Mouse (Mus musculus) embryo, embryonic 11 days (tissue): Measurements from ENCODE around the gene Prg3.
A peak's percentile ranks its signal among the peaks of the same experiment; 100 is the strongest.

ENCODE experiments used
- DNase-seq: peaks from one replicate; pipeline ENCODE4 v3.0.0-alpha.2; 2015

Prg3 gene

DNA sequence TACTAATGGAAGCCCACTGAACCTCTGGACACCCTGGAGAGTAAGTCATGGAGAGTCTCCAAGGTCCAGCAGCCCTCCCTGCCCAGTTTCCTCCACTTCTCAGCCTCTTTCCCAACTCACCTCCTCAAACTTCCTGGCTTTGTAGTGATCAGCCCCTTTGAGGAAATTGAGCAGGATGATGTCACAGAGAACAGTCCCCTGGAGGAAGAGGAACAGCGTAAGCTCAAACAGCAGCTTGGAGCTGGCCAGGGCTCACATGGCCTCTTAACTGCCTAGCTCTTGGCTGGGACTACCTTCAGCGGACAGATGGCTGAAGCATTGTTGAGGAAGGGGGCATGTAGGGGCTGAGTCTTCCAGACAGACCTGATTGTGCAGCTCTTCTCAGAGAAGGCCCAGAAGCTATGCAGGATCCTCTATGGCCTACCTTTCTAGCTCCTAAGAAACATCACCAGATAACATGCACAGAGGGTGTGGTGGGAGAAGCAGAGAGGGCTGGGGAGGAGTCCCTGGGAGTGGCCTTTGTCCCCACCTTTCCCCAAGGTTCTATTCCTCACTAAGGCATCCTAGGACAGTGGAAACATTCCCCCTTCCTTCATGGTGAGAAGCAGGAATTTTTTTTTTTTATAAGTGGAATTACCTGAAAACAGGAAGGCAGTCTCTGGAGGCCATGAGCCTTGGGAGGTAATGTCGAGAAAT, 11.6 kb downstream of the Prg3 start:
- DNase-seq, result no peak

DNA sequence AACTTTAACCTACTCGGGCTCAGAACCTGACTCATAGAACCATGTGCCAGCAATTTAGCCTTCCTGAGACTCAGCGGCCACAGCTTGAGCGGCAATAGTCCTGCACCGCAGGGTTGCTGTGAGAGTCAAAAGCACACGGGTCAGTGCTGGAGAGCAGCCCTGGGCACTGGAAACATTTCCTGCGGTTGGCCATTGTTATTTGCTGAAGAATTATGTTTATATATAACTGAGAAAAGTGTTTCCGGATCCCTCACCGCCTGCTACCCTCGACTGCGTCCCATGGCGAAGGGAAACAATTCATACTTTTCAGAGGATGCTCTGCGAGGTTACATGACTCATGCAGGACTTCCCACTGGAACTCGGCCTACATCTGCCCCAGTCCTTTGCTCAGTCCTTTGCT, 13.5 kb downstream of the Prg3 start:
- DNase-seq, result no peak

DNA sequence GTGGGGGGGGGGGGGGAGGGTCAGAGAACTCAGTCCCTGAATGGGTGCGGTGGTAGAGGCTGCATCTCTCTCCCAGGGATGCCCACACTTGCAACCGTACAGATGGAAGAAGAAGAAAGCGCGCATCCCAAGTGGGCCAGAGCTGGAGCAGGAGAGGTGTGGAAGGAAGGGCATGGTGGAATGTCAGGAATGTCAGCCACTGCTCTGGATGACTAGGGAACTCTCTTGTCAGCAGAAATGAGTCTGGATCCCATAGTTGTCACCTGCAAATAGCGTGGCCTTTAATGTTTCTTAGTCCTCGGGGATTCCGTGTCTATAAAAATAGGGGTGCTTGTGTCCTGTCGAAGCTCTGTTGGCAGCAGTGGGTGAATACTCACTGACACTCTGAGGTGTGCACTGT, 14.6 kb downstream of the Prg3 start:
- DNase-seq, result no peak

GRCm38 (mm10) chr2:85004341-85004740, 16.3 kb downstream of the Prg3 start:
- no peak for DNase-seq

- no peak for DNase-seq
These were observed 18.6 kb downstream of the Prg3 start for GRCm38 (mm10) chr2:85006600-85006999.

- peak; percentile 44 for DNase-seq
These were observed 19.7 kb downstream of the Prg3 start for GRCm38 (mm10) chr2:85007729-85008128.

DNA sequence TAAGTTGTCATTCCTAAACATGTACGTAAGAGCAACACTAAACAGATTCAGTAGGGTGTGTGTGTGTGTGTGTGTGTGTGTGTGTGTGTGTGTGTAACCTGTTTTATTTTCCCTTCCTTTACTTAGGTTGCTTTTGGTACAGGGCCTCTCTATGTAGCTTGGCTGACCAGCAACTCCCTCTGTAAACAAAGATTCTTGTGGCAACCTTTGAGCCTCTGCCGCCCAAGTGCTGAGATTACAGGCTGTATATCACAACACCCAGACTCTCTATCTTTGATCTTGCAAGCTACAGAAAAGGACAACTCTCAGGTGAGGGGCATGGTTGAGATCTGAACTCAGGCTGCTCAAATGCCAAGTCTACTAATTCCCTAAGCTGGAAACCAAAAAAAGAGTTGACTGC, 21.2 kb downstream of the Prg3 start:
- no peak for DNase-seq

DNA sequence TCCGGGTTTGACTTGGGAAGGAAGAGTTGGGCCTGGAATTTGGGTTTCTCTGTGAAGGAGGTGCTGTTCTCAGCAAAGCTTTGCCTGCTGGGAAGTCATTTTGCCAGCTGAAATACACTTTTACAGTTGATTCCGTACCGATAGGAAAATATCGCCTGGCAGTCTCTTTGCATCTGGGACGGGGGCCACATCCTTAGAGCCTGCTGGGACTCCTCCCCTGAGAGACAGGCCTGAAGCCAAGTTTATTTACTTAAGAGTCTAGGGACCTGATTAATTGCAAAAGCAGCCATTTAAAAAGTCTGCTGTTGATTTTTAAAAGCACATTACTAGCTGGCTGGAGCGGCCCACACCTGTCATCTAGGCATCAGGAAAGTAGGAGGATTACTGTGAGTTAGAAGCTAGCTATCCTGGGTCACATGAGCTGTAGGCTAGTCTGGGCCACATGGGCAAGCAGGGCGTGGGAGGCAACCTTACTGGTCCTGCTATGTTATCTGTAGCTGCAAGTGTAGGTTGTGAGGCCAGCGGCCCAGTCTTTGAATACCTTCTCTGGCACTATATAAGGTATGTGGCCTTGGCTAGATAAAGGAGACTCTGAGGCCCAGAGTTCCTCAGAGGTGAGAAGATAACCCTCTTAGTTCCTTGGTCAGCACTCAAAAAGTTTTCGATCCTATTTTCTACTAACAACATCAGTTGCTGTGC, 24.0 kb downstream of the Prg3 start:
- peak; percentile 34 for DNase-seq

DNA sequence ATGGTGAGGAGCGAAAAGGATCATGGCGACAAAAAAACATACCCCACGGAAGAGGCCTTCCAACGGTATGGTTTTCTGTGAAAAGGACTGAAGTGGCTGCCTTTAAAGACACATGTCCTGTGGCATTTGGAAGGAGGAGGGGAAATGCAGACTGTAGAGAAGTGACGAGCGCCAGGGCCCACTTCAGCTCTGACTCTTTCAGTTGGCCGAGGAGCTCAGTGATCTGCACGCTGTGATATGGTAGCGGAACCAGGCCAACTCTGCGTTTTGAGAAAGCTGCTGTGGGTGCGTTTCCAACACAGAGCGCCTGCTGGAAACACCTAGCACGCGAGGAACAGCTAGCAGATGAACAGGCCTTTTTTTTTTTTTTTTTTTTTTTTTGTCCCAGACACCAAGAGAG, 24.7 kb downstream of the Prg3 start:
- DNase-seq, result no peak

- no peak for DNase-seq
These were observed 26.0 kb downstream of the Prg3 start for GRCm38 (mm10) chr2:85013826-85014587.

- DNase-seq, result no peak
These were observed 26.6 kb downstream of the Prg3 start for GRCm38 (mm10) chr2:85014588-85014982.

GRCm38 (mm10) chr2:85022043-85022442, 34.0 kb downstream of the Prg3 start:
- peak; percentile 59 for DNase-seq

GRCm38 (mm10) chr2:85026178-85026577, 38.2 kb downstream of the Prg3 start:
- DNase-seq, result no peak

- no peak for DNase-seq
These were observed 39.3 kb downstream of the Prg3 start for GRCm38 (mm10) chr2:85027281-85027680.

GRCm38 (mm10) chr2:85029897-85030296, 41.9 kb downstream of the Prg3 start:
- no peak for DNase-seq

- no peak for DNase-seq
These were observed 43.0 kb downstream of the Prg3 start for GRCm38 (mm10) chr2:85030989-85031388.

DNA sequence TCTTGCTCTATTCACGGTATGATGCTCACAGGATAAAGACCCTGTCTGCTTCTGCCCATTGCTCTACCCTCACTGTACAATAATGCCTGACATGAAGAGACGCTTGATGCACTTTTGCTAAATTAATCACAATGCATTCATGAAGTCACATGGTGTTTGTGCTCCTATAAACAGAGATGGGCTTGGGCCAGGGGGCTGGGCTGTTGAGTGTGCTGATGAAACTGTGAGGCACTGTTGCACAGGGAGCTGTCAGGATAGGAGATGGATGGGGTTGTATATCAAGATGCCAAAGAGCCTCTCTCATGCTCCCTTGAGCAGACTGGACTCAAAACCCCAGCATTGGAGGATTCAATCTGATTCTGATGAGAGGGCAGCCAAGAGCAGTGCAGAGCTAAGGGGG, 45.1 kb downstream of the Prg3 start:
- DNase-seq, result no peak

GRCm38 (mm10) chr2:85034169-85034568, 46.2 kb downstream of the Prg3 start:
- DNase-seq, result no peak

DNA sequence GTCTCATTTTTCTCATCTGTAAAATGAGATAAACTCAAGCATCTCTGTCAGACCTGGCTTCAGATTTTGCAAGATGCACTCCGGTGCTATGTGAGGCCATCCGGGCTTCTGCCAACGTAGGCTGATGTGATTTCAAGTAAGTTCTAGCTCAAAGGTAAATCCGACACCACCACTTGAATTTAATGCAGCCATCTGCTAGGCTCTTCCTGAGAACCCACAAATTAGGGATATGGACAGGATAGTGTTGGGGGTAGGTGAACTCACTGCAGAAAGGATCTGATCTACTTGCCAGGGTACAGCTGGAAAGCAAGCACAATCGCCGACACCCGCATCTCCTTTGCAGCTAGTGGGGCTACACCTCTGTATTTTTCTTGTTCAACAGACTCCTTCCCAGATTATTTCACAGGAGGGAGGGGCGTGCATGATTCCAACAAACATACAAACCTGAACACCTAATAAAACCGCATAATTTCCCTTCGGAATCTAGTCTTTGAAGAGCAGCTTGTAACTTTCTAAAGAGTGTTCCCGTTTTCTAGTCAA, 48.6 kb downstream of the Prg3 start:
- peak; percentile 26 for DNase-seq

GRCm38 (mm10) chr2:85037047-85038026, 49.3 kb downstream of the Prg3 start, which contains the start of the genes Ssrp1 and P2rx3:
Ssrp1 (plus strand) TSS chr2:85037234.
P2rx3 (minus strand) TSS chr2:85037462.
- DNase-seq, result peak; percentile 96

DNA sequence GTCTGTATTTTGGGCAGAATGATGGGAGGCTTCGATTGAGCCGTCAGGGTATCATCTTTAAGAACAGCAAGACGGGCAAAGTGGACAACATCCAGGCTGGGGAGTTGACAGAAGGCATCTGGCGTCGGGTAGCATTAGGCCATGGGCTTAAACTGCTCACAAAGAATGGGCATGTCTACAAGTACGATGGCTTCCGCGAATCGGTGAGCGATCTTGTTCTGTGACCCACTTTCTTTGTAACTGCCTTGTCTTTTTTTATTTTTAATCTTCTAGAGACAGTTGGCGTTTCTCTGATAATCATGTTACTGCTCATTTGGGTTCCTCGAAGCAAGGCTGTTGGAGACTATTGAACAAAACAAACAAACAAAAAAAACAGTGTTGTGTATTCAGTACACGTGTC, 50.3 kb downstream of the Prg3 start:
- DNase-seq, result no peak
